In the genomic region with DNA sequence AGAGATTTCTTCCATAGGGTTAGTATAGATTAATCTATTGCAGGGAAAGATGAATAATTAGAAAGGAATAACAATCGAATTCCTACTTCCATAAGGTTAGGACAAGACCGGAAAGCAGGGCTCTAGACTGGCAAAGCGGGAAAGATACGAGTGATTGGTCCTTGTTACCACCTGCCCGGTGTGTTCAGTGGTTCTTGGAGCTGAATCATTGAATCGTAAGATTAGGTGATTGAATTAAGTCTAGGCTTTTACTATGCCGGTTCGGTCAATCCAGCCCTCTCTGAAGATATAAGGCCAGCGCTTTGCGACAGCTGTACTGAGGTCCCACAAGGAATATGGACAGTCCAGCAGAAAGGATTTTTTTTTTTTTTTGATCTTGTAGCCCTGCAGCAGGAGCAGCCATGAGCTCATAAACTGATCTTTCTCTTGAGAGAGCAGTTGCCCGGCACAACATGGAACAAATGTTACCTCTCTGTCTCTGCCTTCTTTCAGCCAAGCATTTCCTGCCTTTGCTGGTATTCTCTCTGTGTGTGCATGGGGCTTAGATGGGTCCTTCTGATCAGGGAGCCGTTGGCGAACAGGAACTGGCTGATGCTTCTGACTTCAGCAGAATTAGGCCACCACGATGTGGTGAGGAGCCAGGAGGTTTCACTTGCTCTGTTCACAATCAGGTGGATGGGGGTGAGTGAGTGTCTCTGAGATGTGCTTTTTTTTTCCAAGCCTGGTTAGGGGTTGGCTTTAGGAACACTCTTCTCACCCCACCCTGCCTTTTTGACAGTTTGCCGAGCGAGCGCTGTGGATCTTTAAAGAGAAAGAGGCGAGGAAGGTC, we compare ENCODE assay signal across 8 mouse cellular contexts. TPM values are rescaled to one million over a fixed set of nuclear protein-coding genes. Genes with fewer than 3 reads are reported as not detected.
DNase-seq lines count a peak whose midpoint lies in the region; ATAC-seq lines count a peak whose summit lies in the region.

No protein-coding gene starts in this region.

- H3K4me3 ChIP-seq in heart, embryonic 15.5 days = no peak overlapping the region
- H3K4me3 ChIP-seq in heart, embryonic 12.5 days = no peak overlapping the region
- H3K4me3 ChIP-seq in midbrain, embryonic 12.5 days = no peak overlapping the region

- H3K36me3 ChIP-seq in heart, embryonic 15.5 days = no peaks in the 10 kb centered on the region
- H3K36me3 ChIP-seq in heart, embryonic 12.5 days = no peaks in the 10 kb centered on the region
- no peaks in the 10 kb centered on the region for H3K36me3 ChIP-seq in midbrain, embryonic 12.5 days

- DNase-seq in thymus, postnatal 4 days = peak; percentile 66
- DNase-seq in urinary bladder, postnatal 4 days (ENCODE audit: low spot score in 2 of 2) = no peak
- no peak for DNase-seq in spleen, postnatal 36 days (ENCODE audit: low spot score in 2 of 2)

- H3K4me1 ChIP-seq in heart, embryonic 15.5 days (replicated peaks) = peaks cover 69% of the 10 kb centered on the region
- H3K4me1 ChIP-seq in heart, embryonic 12.5 days (replicated peaks) = peaks cover 69% of the 10 kb centered on the region
- H3K4me1 ChIP-seq in midbrain, embryonic 12.5 days = peaks cover 19% of the 10 kb centered on the region

- 70% methylated on average over 18 of the region's 18 CpGs for WGBS in heart, embryonic 15.5 days
- WGBS in heart, embryonic 12.5 days = 72% methylated on average over 18 of the region's 18 CpGs
- WGBS in midbrain, embryonic 12.5 days = 73% methylated on average over 18 of the region's 18 CpGs

- no peaks in the 10 kb centered on the region for H3K9me3 ChIP-seq in heart, embryonic 15.5 days (replicated peaks)
- H3K9me3 ChIP-seq in heart, embryonic 12.5 days (replicated peaks) = no peaks in the 10 kb centered on the region
- H3K9me3 ChIP-seq in midbrain, embryonic 12.5 days = no peaks in the 10 kb centered on the region

- peak overlapping the region; percentile 85; the same call in 1 of the 2 replicates for H3K27ac ChIP-seq in heart, embryonic 15.5 days
- H3K27ac ChIP-seq in heart, embryonic 12.5 days (ENCODE audit: poor library complexity, severe bottlenecking) = no peak overlapping the region; the same call in 1 of the 2 replicates
- H3K27ac ChIP-seq in midbrain, embryonic 12.5 days (replicated peaks) = peak overlapping the region; percentile 89; the same call in 1 of the 2 replicates

- no peaks in the 10 kb centered on the region for H3K27me3 ChIP-seq in heart, embryonic 15.5 days
- H3K27me3 ChIP-seq in heart, embryonic 12.5 days (replicated peaks) = peaks cover 6% of the 10 kb centered on the region
- no peaks in the 10 kb centered on the region; the same call in 1 of the 2 replicates for H3K27me3 ChIP-seq in midbrain, embryonic 12.5 days

- no peak overlapping the region for H3K9ac ChIP-seq in heart, embryonic 15.5 days
- no peak overlapping the region for H3K9ac ChIP-seq in heart, embryonic 12.5 days
- H3K9ac ChIP-seq in midbrain, embryonic 12.5 days (replicated peaks) = 0 out of 2 replicates have a peak overlapping the region, but pooled peaks have one; percentile 15

- ATAC-seq in heart, embryonic 15.5 days (replicated peaks; ENCODE audit: insufficient number of reproducible peaks, insufficient read depth, low FRiP score, low read depth) = no peak
- no peak for ATAC-seq in heart, embryonic 12.5 days (ENCODE audit: insufficient number of reproducible peaks, low FRiP score)
- peak; percentile 29 for ATAC-seq in activated CD4-positive, CD25-positive, alpha-beta regulatory T cell, adult 4 months
- ATAC-seq in granulocyte monocyte progenitor cell, adult 5-6 weeks (replicated peaks; ENCODE audit: poor library complexity, severe bottlenecking) = peak; percentile 53
- ATAC-seq in midbrain, embryonic 12.5 days (ENCODE audit: low FRiP score, low read depth) = no peak

- peak overlapping the region; percentile 81; the same call in 1 of the 2 replicates for H3K4me2 ChIP-seq in heart, embryonic 15.5 days
- no peak overlapping the region for H3K4me2 ChIP-seq in heart, embryonic 12.5 days
- peak overlapping the region; percentile 69 for H3K4me2 ChIP-seq in midbrain, embryonic 12.5 days (replicated peaks)

RNA-seq across cellular contexts. Expression of gene Itpkb, which starts 35.9 kb away (rescaled TPM):
- 6.1 and 7.5 TPM in 2 replicates for polyA plus RNA-seq in heart, embryonic 15.5 days (2015; fragmentation: Nextera tagmentation; extraction: Ambion mirVana)
- 7.2 and 9.1 TPM in 2 replicates for polyA plus RNA-seq in heart, embryonic 12.5 days (2016; fragmentation: Nextera tagmentation; extraction: Ambion mirVana)
- polyA plus RNA-seq in activated CD4-positive, CD25-positive, alpha-beta regulatory T cell, adult 4 months (2017; shearing (Covaris generic)) = 10 to 100 TPM; 29.8 to 38.2 TPM
- 18.7 and 19.6 TPM in 2 replicates for total RNA-seq in granulocyte monocyte progenitor cell, adult 5-6 weeks (2014; fragmentation: Nextera tagmentation)
- 9.6 and 13.3 TPM in 2 replicates for total RNA-seq in granulocyte monocyte progenitor cell, adult 5-6 weeks (2017)
- 5.2 and 5.7 TPM in 2 replicates for polyA plus RNA-seq in midbrain, embryonic 12.5 days (2016; fragmentation: Nextera tagmentation; extraction: Ambion mirVana)

Comparison
In these comparisons a context has a peak if more than half of its experiments do, and no peak if none do; other contexts are left out.
1. ATAC-seq: peak in activated CD4-positive, CD25-positive, alpha-beta regulatory T cell, adult 4 months (single experiment) and granulocyte monocyte progenitor cell, adult 5-6 weeks (single experiment); none in heart, embryonic 15.5 days (single experiment), heart, embryonic 12.5 days (single experiment) and midbrain, embryonic 12.5 days (single experiment).